Mouse (Mus musculus): Measurements from ENCODE around the gene Fitm2. TPM values are rescaled to one million over a fixed set of nuclear protein-coding genes. Genes with fewer than 3 reads are reported as not detected.

The Fitm2 gene
- polyA plus RNA-seq, 1 experiment, result 15.4 TPM

GRCm38 (mm10) chr2:163493031-163493430, 20.6 kb upstream of the Fitm2 start:
- no peak overlapping the region for H3K4me3 ChIP-seq (ENCODE audit: control insufficient read depth, insufficient read depth, low read length)
- H3K36me3 ChIP-seq (ENCODE audit: control insufficient read depth, insufficient read depth, low read length), result no peaks in the 10 kb centered on the region
- H3K4me1 ChIP-seq (replicated peaks; ENCODE audit: control insufficient read depth, insufficient read depth, low read length), result no peaks in the 10 kb centered on the region
- no peaks in the 10 kb centered on the region for H3K27me3 ChIP-seq (ENCODE audit: control insufficient read depth, insufficient read depth, low read length)
- TF ChIP-seq CTCF (IDR thresholded peaks at IDR 0.05; ENCODE audit: borderline replicate concordance, control insufficient read depth, extremely low read depth, insufficient read depth, low read length, poor library complexity) (no peak), POLR2A (IDR thresholded peaks at IDR 0.05; ENCODE audit: control insufficient read depth, extremely low read depth, insufficient read depth, low read length, poor library complexity) (no peak)
- WGBS, result 66% methylated on average over 5 of the region's 5 CpGs
- no peak for DNase-seq
- H3K27ac ChIP-seq (ENCODE audit: control insufficient read depth, insufficient read depth, low read length), result no peak overlapping the region

DNA sequence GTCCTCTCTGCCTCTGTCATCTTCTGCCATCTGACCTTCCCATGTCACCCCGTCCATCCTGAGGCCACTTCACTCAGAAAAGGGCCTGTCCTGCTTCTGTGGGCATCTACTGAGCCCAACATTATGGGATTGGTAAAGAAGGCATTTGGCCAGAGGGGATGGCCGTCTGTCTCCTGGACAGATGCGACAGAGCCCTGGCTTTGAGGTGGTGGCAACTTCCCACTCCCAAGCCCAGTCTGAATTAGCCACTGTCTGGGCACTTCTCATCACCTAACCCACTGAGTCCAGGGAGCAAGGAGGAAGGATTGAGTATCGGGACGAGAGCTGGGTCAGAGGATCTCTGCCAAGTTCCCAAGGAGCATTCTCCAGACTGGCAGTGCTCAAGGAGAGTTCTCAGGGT, 19.6 kb upstream of the Fitm2 start, which contains the start of gene R3hdml:
TSS of gene R3hdml (plus strand) at position 301 of the 400 bp plus-strand sequence.
- TF ChIP-seq CTCF (IDR thresholded peaks at IDR 0.05; ENCODE audit: borderline replicate concordance, control insufficient read depth, extremely low read depth, insufficient read depth, low read length, poor library complexity) (no peak), POLR2A (IDR thresholded peaks at IDR 0.05; ENCODE audit: control insufficient read depth, extremely low read depth, insufficient read depth, low read length, poor library complexity) (no peak)
- Histone ChIP-seq H3K4me3 (ENCODE audit: control insufficient read depth, insufficient read depth, low read length) (no peak within 1 kb of the TSS), H3K4me1 (replicated peaks; ENCODE audit: control insufficient read depth, insufficient read depth, low read length) (no peaks in the 10 kb centered on the region), H3K36me3 (ENCODE audit: control insufficient read depth, insufficient read depth, low read length) (no peaks in the 10 kb centered on the region), H3K27me3 (ENCODE audit: control insufficient read depth, insufficient read depth, low read length) (no peaks in the 10 kb centered on the region), H3K27ac (ENCODE audit: control insufficient read depth, insufficient read depth, low read length) (no peak within 1 kb of the TSS)
- WGBS, result 81% methylated on average over 5 of the region's 5 CpGs
- DNase-seq, result no peak

DNA sequence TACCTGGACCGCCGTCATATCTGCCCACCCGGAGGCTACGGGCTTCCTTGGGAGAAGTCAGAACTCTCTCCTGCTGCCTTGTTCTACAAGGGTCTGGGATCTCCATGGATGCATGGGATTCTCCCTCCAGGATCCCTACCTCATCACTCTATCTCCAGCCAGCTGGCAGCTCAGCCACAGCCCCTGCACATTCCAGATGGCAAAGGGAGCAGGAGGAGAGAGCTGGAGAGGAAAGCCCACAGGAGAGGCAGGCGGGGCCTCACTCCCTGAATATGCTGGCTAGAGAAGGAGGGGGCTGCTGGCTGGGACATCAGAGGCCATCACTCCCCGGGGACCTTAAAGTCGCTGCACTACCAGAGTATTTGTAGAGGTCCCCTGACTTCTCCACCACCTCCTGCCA, 18.9 kb upstream of the Fitm2 start:
- TF ChIP-seq CTCF (IDR thresholded peaks at IDR 0.05; ENCODE audit: borderline replicate concordance, control insufficient read depth, extremely low read depth, insufficient read depth, low read length, poor library complexity) (no peak), POLR2A (IDR thresholded peaks at IDR 0.05; ENCODE audit: control insufficient read depth, extremely low read depth, insufficient read depth, low read length, poor library complexity) (no peak)
- Histone ChIP-seq H3K4me1 (replicated peaks; ENCODE audit: control insufficient read depth, insufficient read depth, low read length) (no peaks in the 10 kb centered on the region), H3K4me3 (ENCODE audit: control insufficient read depth, insufficient read depth, low read length) (no peak overlapping the region), H3K36me3 (ENCODE audit: control insufficient read depth, insufficient read depth, low read length) (no peaks in the 10 kb centered on the region), H3K27ac (ENCODE audit: control insufficient read depth, insufficient read depth, low read length) (no peak overlapping the region), H3K27me3 (ENCODE audit: control insufficient read depth, insufficient read depth, low read length) (no peaks in the 10 kb centered on the region)
- 71% methylated on average over 7 of the region's 7 CpGs for WGBS
- DNase-seq, result no peak

DNA sequence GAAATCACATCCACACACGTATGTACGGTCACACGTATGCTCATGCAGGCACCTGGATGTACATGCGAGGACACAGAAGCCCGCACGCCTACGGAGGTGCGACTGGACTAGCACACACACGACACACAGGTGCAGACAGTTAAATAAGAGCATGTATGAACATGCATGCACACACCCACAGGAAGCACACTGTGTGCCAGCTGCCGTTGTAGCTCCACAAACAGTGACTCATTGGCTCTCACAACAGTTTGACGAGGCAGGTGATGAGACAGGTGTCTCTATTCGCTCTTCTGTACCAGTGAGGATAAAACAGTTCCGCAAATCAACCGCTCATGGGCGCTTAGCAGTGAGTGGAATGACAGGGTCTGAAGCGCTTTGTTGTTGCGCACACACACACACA, 18.2 kb upstream of the Fitm2 start:
- Histone ChIP-seq H3K36me3 (ENCODE audit: control insufficient read depth, insufficient read depth, low read length) (no peaks in the 10 kb centered on the region), H3K27ac (ENCODE audit: control insufficient read depth, insufficient read depth, low read length) (no peak overlapping the region), H3K4me1 (replicated peaks; ENCODE audit: control insufficient read depth, insufficient read depth, low read length) (no peaks in the 10 kb centered on the region), H3K27me3 (ENCODE audit: control insufficient read depth, insufficient read depth, low read length) (no peaks in the 10 kb centered on the region), H3K4me3 (ENCODE audit: control insufficient read depth, insufficient read depth, low read length) (no peak overlapping the region)
- DNase-seq, result no peak
- WGBS, result 89% methylated on average over 17 of the region's 17 CpGs
- TF ChIP-seq POLR2A (IDR thresholded peaks at IDR 0.05; ENCODE audit: control insufficient read depth, extremely low read depth, insufficient read depth, low read length, poor library complexity) (no peak), CTCF (IDR thresholded peaks at IDR 0.05; ENCODE audit: borderline replicate concordance, control insufficient read depth, extremely low read depth, insufficient read depth, low read length, poor library complexity) (no peak)

- DNase-seq, result no peak
- 62% methylated on average over 5 of the region's 5 CpGs for WGBS
- no peak overlapping the region for H3K4me3 ChIP-seq (ENCODE audit: control insufficient read depth, insufficient read depth, low read length)
- TF ChIP-seq POLR2A (IDR thresholded peaks at IDR 0.05; ENCODE audit: control insufficient read depth, extremely low read depth, insufficient read depth, low read length, poor library complexity) (no peak), CTCF (IDR thresholded peaks at IDR 0.05; ENCODE audit: borderline replicate concordance, control insufficient read depth, extremely low read depth, insufficient read depth, low read length, poor library complexity) (no peak)
- H3K27ac ChIP-seq (ENCODE audit: control insufficient read depth, insufficient read depth, low read length), result no peak overlapping the region
- H3K27me3 ChIP-seq (ENCODE audit: control insufficient read depth, insufficient read depth, low read length), result no peaks in the 10 kb centered on the region
- H3K4me1 ChIP-seq (replicated peaks; ENCODE audit: control insufficient read depth, insufficient read depth, low read length), result no peaks in the 10 kb centered on the region
- H3K36me3 ChIP-seq (ENCODE audit: control insufficient read depth, insufficient read depth, low read length), result no peaks in the 10 kb centered on the region
These were observed 17.4 kb upstream of the Fitm2 start for GRCm38 (mm10) chr2:163489725-163490291.

GRCm38 (mm10) chr2:163487360-163487759, 14.9 kb upstream of the Fitm2 start:
- no peaks in the 10 kb centered on the region for H3K4me1 ChIP-seq (replicated peaks; ENCODE audit: control insufficient read depth, insufficient read depth, low read length)
- H3K4me3 ChIP-seq (ENCODE audit: control insufficient read depth, insufficient read depth, low read length), result no peak overlapping the region
- H3K27me3 ChIP-seq (ENCODE audit: control insufficient read depth, insufficient read depth, low read length), result no peaks in the 10 kb centered on the region
- no peak for DNase-seq
- TF ChIP-seq CTCF (IDR thresholded peaks at IDR 0.05; ENCODE audit: borderline replicate concordance, control insufficient read depth, extremely low read depth, insufficient read depth, low read length, poor library complexity), result no peak
- TF ChIP-seq POLR2A (IDR thresholded peaks at IDR 0.05; ENCODE audit: control insufficient read depth, extremely low read depth, insufficient read depth, low read length, poor library complexity), result no peak
- 81% methylated on average over 3 of the region's 3 CpGs for WGBS
- H3K36me3 ChIP-seq (ENCODE audit: control insufficient read depth, insufficient read depth, low read length), result no peaks in the 10 kb centered on the region
- no peak overlapping the region for H3K27ac ChIP-seq (ENCODE audit: control insufficient read depth, insufficient read depth, low read length)

- Histone ChIP-seq H3K27ac (ENCODE audit: control insufficient read depth, insufficient read depth, low read length) (no peak overlapping the region), H3K27me3 (ENCODE audit: control insufficient read depth, insufficient read depth, low read length) (peaks cover 9% of the 10 kb centered on the region), H3K4me3 (ENCODE audit: control insufficient read depth, insufficient read depth, low read length) (no peak overlapping the region), H3K36me3 (ENCODE audit: control insufficient read depth, insufficient read depth, low read length) (no peaks in the 10 kb centered on the region), H3K4me1 (replicated peaks; ENCODE audit: control insufficient read depth, insufficient read depth, low read length) (no peaks in the 10 kb centered on the region)
- 10% methylated on average over 21 of the region's 21 CpGs for WGBS
- no peak for DNase-seq
- TF ChIP-seq CTCF (IDR thresholded peaks at IDR 0.05; ENCODE audit: borderline replicate concordance, control insufficient read depth, extremely low read depth, insufficient read depth, low read length, poor library complexity) (no peak), POLR2A (IDR thresholded peaks at IDR 0.05; ENCODE audit: control insufficient read depth, extremely low read depth, insufficient read depth, low read length, poor library complexity) (no peak)
These were observed 9.2 kb upstream of the Fitm2 start for GRCm38 (mm10) chr2:163481539-163482029.
